Mouse (Mus musculus): Measurements from ENCODE around the gene Fgfr2. TPM values are rescaled to one million over a fixed set of nuclear protein-coding genes. Genes with fewer than 3 reads are reported as not detected.

Gene Fgfr2
- polyA plus RNA-seq, 1 experiment = 12.0 TPM

DNA sequence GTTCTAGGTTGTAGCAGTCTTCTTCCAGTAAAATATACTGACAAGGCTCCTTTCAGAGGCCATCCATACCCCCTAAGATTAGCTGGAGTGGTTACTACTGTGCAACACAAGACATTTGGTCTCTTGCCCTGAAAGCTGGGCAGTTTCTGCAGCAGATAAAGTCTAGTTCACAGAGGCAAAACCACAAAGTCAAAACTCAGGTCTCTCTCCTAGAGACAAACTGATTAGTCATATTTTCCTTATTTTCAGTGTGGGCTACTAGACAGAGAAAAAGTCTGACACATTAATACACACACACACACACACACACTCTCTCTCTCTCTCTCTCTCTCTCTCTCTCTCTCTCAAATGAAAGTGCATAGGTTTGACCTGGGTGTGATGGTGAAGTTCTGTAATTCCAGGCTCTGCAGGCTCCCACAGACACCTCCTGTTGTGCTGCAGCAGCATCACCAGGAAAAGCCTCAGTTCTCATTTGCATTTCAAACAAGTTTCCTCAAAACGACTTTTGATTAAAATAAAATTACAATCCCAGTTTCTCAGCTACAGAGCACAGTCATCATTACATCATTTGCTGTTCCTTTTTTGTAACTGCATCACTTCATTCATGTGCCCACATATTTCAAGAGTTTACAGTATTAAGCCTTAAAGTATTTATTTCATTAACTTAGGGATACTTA, 298.7 kb downstream of the Fgfr2 start:
- H3K4me3 ChIP-seq (ENCODE audit: insufficient read depth, low read depth, low read length) = no peak overlapping the region
- H3K27ac ChIP-seq (replicated peaks; ENCODE audit: low read depth, low read length) = no peak overlapping the region

DNA sequence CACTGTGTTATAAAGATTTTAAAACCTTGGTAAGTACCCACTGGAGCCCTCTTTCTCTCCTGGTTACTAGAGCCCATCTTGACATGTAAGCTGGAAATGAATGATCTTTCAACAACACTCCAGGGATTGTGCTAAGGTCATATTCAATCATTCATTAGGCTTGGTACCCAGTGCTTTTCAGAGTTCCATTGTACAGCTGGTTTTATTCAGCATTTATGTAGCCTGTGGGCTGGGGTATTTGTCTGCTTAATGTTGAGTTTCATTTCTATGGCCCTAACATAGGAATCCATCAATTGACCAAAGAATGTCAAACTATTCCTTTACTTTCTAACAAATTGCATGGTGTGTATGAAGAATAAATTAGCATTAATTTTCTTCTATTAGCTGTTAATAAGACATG, 299.3 kb downstream of the Fgfr2 start:
- Histone ChIP-seq H3K27ac (replicated peaks; ENCODE audit: low read depth, low read length) (no peak overlapping the region), H3K4me1 (ENCODE audit: control insufficient read depth, insufficient read depth, insufficient read length, low read length) (peaks cover 2% of the 10 kb centered on the region; the same call in 1 of the 2 replicates), H3K4me3 (ENCODE audit: insufficient read depth, low read depth, low read length) (no peak overlapping the region)

More for the DNA sequence above, 298.7 kb downstream of the Fgfr2 start:
- H3K4me1 ChIP-seq (ENCODE audit: control insufficient read depth, insufficient read depth, insufficient read length, low read length) = peaks cover 2% of the 10 kb centered on the region; the same call in 1 of the 2 replicates

- Histone ChIP-seq H3K4me3 (ENCODE audit: insufficient read depth, low read depth, low read length) (no peak overlapping the region), H3K4me1 (ENCODE audit: control insufficient read depth, insufficient read depth, insufficient read length, low read length) (peaks cover 2% of the 10 kb centered on the region; the same call in 1 of the 2 replicates), H3K27ac (replicated peaks; ENCODE audit: low read depth, low read length) (no peak overlapping the region)
Measured at GRCm38 (mm10) chr7:132820692-132821091, 302.5 kb downstream of the Fgfr2 start.

DNA sequence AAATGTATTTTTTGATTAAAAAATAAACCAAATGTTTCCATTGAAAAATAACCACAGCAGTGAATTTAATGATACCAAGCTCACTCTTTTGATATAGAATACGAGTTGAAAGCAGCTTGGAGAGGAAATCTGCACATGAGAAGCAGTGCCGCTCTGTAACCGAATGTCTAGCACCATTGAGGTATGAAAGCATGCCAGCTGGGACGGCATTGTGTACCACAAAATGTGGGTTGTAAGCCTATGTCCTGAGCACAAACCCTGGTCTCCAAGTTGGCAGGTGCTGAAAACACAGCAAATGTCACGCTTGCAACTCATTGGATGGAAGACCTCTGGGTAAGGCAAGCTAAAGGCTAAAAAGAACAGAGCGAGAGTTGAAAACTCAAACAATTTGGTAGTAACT, 306.1 kb downstream of the Fgfr2 start:
- H3K27ac ChIP-seq (replicated peaks; ENCODE audit: low read depth, low read length) = no peak overlapping the region
- H3K4me1 ChIP-seq (ENCODE audit: control insufficient read depth, insufficient read depth, insufficient read length, low read length) = no peaks in the 10 kb centered on the region
- H3K4me3 ChIP-seq (ENCODE audit: insufficient read depth, low read depth, low read length) = no peak overlapping the region

DNA sequence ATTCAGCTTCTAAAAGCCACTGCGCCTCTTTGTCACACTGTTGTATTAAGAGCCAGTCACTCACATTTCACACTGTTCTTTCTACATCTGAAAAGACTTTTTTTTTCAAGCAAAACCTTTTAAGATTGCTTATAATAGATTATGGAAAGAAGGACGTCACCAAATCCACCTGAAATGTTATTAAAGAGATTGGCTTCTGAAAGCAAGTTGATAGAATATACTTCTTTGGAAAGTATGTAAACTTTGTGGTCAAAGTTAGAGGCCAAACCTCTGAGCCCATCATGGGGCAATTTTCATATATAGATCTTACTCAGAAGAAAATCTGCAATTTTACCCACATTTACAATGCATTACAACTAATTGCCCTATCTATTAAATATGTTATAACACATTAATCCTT, 306.6 kb downstream of the Fgfr2 start:
- no peaks in the 10 kb centered on the region for H3K4me1 ChIP-seq (ENCODE audit: control insufficient read depth, insufficient read depth, insufficient read length, low read length)
- no peak overlapping the region for H3K27ac ChIP-seq (replicated peaks; ENCODE audit: low read depth, low read length)
- no peak overlapping the region for H3K4me3 ChIP-seq (ENCODE audit: insufficient read depth, low read depth, low read length)

DNA sequence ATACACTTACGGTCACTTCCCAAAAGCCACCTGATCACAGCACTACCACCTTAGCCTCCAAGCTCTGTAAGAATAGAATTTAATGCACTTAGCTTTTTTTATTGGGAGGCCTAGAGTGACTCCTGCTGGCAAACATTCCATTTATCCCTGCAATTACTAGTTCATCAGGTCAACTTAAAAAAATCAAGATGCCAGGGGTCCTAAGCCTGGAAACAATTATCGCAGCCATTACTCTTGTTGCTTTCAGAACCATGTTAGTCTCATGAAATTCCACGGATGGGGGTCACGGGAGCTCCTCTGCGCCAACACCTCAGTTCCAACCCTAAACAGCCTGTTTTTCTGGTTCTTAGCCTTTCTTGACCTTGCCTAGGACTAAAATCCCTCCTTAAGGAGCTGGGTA, 308.1 kb downstream of the Fgfr2 start:
- no peak overlapping the region for H3K4me3 ChIP-seq (ENCODE audit: insufficient read depth, low read depth, low read length)
- no peak overlapping the region for H3K27ac ChIP-seq (replicated peaks; ENCODE audit: low read depth, low read length)

GRCm38 (mm10) chr7:132814089-132814450, 309.1 kb downstream of the Fgfr2 start:
- peak overlapping the region; percentile 91 for H3K27ac ChIP-seq (replicated peaks; ENCODE audit: low read depth, low read length)
- peaks cover 5% of the 10 kb centered on the region; the same call in 1 of the 2 replicates for H3K4me1 ChIP-seq (ENCODE audit: control insufficient read depth, insufficient read depth, insufficient read length, low read length)

More for the DNA sequence above, 308.1 kb downstream of the Fgfr2 start:
- H3K4me1 ChIP-seq (ENCODE audit: control insufficient read depth, insufficient read depth, insufficient read length, low read length) = no peaks in the 10 kb centered on the region

DNA sequence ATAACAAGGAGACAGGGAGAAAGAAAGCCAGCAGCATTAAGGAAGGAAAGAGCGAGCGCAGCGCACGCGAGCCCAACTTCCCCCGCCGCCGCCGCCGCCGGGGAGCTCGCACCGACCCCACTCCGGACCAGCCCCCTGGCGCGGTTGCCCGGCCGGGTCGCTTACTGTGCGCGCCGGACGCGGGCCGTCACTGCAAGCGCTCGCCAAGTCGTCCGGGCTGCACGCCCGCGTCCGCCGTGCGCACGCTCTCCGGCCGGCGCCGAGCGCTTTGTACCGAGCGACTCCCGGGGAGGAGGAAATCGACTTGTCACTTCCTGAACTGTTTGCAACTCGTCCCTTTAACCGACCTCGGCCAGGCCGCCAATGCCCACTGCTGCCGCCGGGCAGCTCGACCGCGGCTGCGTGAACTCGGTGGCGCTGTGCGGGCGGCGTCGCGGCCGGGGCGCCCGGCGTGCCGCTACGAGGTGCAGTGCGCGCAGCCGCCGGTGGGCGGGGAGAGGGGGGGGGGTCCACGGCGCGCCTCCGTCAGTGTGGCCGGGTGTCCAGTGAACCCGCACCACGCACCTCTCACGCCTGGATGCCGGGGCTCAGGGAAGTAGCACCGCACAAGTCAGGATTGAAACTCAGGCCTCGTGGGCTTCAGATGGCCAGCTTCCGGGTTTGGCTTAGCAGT, 309.6 kb downstream of the Fgfr2 start, which contains the start of gene Fam53b:
Gene Fam53b (minus strand): TSS at position 471 of the 673 bp plus-strand sequence.
- peak within 1 kb of the TSS; percentile 76 for H3K4me3 ChIP-seq (ENCODE audit: insufficient read depth, low read depth, low read length)
- peak within 1 kb of the TSS; percentile 91 for H3K27ac ChIP-seq (replicated peaks; ENCODE audit: low read depth, low read length)
- H3K4me1 ChIP-seq (ENCODE audit: control insufficient read depth, insufficient read depth, insufficient read length, low read length) = peaks cover 10% of the 10 kb centered on the region

More at GRCm38 (mm10) chr7:132814089-132814450, 309.1 kb downstream of the Fgfr2 start:
- peak overlapping the region; percentile 76 for H3K4me3 ChIP-seq (ENCODE audit: insufficient read depth, low read depth, low read length)

- Histone ChIP-seq H3K27ac (replicated peaks; ENCODE audit: low read depth, low read length) (peak overlapping the region; percentile 91), H3K4me3 (ENCODE audit: insufficient read depth, low read depth, low read length) (peak overlapping the region; percentile 76), H3K4me1 (ENCODE audit: control insufficient read depth, insufficient read depth, insufficient read length, low read length) (peaks cover 14% of the 10 kb centered on the region)
Measured at GRCm38 (mm10) chr7:132812619-132813415, 310.3 kb downstream of the Fgfr2 start.

DNA sequence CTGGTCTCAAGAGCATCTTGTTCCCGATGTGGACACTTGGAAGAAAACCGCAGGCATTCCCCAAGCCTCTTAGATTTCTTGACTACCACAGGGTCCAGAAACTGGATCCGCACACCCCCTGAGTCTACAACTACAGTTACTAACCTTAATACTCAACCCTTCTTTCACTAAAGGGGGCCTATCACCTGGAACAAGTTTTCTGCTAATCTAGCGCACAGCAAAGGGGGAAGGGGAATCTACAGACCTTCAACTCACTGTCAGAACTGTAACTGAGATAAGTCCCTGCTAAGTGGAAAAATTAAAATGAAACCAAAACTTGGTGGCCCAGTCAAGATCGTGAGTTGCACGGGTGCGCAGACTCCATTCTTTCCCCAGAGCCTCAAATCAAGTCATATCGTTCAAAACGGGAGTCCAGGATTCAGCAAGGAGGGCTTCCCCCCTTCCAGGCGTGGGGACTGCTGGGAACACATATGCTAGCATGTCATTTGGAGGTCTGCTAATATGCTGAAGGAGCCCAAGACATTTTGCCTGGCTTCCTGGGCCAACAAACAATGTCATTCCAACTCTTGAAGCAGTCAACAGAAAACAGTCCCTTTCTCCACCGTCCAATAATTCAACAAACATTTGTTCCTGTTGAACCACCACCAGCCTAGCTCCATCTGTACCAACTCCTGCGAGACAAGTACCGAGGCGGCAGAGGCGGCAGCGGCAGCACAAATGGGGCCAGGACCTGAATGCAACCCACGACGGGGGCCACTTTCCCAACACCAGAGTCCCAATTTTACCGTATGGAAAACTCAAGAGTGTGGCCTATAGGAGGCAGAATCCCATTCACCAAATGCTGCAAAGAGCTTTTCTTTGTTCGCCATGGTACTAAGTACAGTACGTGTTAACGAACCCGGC, 311.2 kb downstream of the Fgfr2 start:
- H3K4me3 ChIP-seq (ENCODE audit: insufficient read depth, low read depth, low read length) = peak overlapping the region; percentile 76
- H3K4me1 ChIP-seq (ENCODE audit: control insufficient read depth, insufficient read depth, insufficient read length, low read length) = peaks cover 22% of the 10 kb centered on the region
- H3K27ac ChIP-seq (replicated peaks; ENCODE audit: low read depth, low read length) = peak overlapping the region; percentile 91

DNA sequence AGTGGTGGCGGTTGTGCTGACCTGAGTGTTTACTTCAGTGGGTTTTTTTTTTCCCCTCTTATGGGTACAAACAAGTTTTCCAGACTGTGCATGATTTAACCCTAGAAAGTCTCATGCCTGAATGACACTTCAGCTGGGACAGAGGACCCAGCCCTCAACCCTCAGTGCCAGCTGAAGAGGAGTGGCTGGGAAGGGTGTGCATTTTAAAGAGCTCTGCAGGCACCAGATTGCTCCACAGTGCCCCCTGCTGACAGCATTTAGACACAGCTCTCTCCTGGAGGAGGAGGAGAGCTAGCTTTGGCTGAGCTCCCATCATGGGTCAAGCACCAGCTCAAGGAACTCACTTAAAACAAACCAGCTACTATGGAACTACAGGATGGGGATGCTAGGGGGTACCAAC, 312.3 kb downstream of the Fgfr2 start:
- peak overlapping the region; percentile 44 for H3K27ac ChIP-seq (replicated peaks; ENCODE audit: low read depth, low read length)
- peaks cover 32% of the 10 kb centered on the region for H3K4me1 ChIP-seq (ENCODE audit: control insufficient read depth, insufficient read depth, insufficient read length, low read length)
- H3K4me3 ChIP-seq (ENCODE audit: insufficient read depth, low read depth, low read length) = peak overlapping the region; percentile 30

DNA sequence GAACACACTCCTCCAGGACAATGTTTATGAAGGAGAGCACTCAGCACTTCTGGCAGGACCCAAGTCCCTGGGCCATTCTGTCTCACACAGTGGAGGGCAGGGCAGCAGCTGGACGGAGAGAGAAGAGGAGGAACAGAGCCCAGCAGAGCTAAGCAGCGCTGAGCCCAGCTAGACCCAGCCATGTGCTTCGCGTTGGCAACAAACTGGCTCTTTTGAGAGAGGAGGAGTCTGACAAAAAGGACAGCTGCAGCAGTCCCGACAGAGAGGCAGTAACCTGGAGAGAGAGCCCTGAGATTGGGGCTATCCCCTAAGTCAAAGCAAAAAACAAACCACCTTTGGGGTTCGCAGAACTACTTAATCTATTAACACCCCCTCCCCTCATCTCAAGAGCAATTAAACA, 312.8 kb downstream of the Fgfr2 start:
- peak overlapping the region; percentile 33 for H3K27ac ChIP-seq (replicated peaks; ENCODE audit: low read depth, low read length)
- H3K4me1 ChIP-seq (ENCODE audit: control insufficient read depth, insufficient read depth, insufficient read length, low read length) = peaks cover 37% of the 10 kb centered on the region
- 0 out of 2 replicates have a peak overlapping the region, but pooled peaks have one; percentile 3 for H3K4me3 ChIP-seq (ENCODE audit: insufficient read depth, low read depth, low read length)

DNA sequence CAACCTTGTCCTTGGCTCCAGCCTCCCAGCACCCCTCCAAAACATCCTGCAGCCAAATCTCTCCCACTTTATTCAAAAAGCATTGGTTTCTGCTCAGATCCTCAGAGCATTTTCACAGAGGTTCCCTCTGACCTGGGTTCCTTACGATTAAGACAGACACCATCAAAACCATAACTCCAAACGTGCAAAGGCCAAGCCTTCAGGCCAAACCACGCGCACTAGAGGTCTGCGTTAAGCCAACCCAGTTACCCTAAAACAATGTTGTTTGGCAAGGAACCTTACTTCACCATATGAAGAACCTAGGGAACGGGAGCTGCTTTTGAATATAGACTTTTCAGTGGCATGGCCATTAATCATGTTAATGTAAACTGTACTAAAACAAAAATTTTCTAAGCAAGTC, 313.4 kb downstream of the Fgfr2 start:
- peaks cover 42% of the 10 kb centered on the region for H3K4me1 ChIP-seq (ENCODE audit: control insufficient read depth, insufficient read depth, insufficient read length, low read length)
- H3K4me3 ChIP-seq (ENCODE audit: insufficient read depth, low read depth, low read length) = 0 out of 2 replicates have a peak overlapping the region, but pooled peaks have one; percentile 7

More for the DNA sequence above, 313.4 kb downstream of the Fgfr2 start:
- H3K27ac ChIP-seq (replicated peaks; ENCODE audit: low read depth, low read length) = peak overlapping the region; percentile 33
